Mouse (Mus musculus) G1E (cell line): Measurements from ENCODE around the gene 2410004B18Rik.

Source experiments
- CTCF ChIP-seq: IDR thresholded peaks from 2 replicates; pipeline ENCODE4 v1.5.1; 2012; ENCODE audit warnings: low read depth, low read length, inconsistent platforms, mixed read lengths
- GATA1 ChIP-seq: IDR thresholded peaks from 2 replicates; pipeline ENCODE4 v1.6.1; 2012; ENCODE audit warnings: borderline replicate concordance, low read length, inconsistent platforms, mixed read lengths
- GATA2 ChIP-seq: IDR thresholded peaks from 2 replicates; pipeline ENCODE4 v1.6.1; 2012; ENCODE audit warnings: low read depth, low read length, inconsistent platforms, borderline replicate concordance
- TAL1 ChIP-seq: conservative IDR thresholded peaks from 2 replicates; pipeline ENCODE4 v1.6.1; 2012; ENCODE audit warnings: low read depth, low read length, inconsistent platforms, mixed read lengths

GRCm38 (mm10) chr3:145969031-145969501 lies 31.3 kb downstream of the 2410004B18Rik start:
- TF ChIP-seq CTCF (no peak), GATA1 (no peak), TAL1 (no peak), GATA2 (no peak)
